Comparison of ENCODE assay signal across 19 mouse cellular contexts in the genomic region with DNA sequence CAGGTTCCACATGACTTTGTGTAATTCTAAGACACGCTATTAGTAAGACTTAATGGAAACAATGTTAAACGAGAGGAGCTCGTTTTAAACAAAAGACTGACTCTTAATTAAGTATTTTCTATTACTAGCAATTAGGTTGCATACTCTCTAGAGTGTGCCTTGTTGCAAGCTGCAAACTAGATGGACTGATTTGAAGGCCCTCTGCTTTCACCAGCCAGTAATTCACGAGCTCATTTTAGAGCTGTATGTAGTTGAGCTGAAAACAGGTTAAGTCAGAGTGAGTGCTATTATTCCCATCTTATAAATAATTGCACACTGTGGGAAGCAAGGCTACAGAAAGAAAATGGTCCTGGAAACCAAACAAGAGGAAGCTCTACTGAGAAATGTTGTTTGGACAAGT. TPM values are rescaled to one million over a fixed set of nuclear protein-coding genes. Genes with fewer than 3 reads are reported as not detected.
DNase-seq lines count a peak whose midpoint lies in the region; ATAC-seq and TF ChIP-seq lines count a peak whose summit lies in the region.
"Had no signal": no experiment of that assay in that cellular context is flagged by ENCODE, and none has a peak within 500 bp of the region (broad histone marks: within the 10 kb centered on the region; RNA-seq: fewer than 3 reads in every experiment).

No protein-coding gene starts in this region.

- no peaks in the 10 kb centered on the region for H3K4me1 ChIP-seq in hindbrain, embryonic 15.5 days (replicated peaks)
- no peaks in the 10 kb centered on the region for H3K4me1 ChIP-seq in hindbrain, embryonic 10.5 days (replicated peaks)
- H3K4me1 ChIP-seq in neural tube, embryonic 14.5 days (ENCODE audit: control insufficient read depth, insufficient read depth, low read length): no peaks in the 10 kb centered on the region
- no peaks in the 10 kb centered on the region for H3K4me1 ChIP-seq in hindbrain, embryonic 16.5 days (ENCODE audit: control insufficient read depth, insufficient read depth, low read depth, low read length)
- no peaks in the 10 kb centered on the region for H3K4me1 ChIP-seq in cerebellum, adult 2 months (ENCODE audit: control insufficient read depth, insufficient read depth, low read length)
- H3K4me1 ChIP-seq: embryonic facial prominence, embryonic 13.5 days; forebrain, embryonic 13.5 days; heart, embryonic 13.5 days had no signal

- TF ChIP-seq CTCF in cerebellum, adult 2 months (IDR thresholded peaks at IDR 0.05; ENCODE audit: borderline replicate concordance, insufficient read depth, low read depth, low read length): no peak

- no peak overlapping the region for H3K27ac ChIP-seq in hindbrain, embryonic 15.5 days (replicated peaks)
- H3K27ac ChIP-seq in hindbrain, embryonic 10.5 days: no peak overlapping the region
- H3K27ac ChIP-seq in neural tube, embryonic 14.5 days (ENCODE audit: low read depth, low read length): no peak overlapping the region
- H3K27ac ChIP-seq in hindbrain, embryonic 16.5 days (ENCODE audit: low read depth, low read length): no peak overlapping the region
- H3K27ac ChIP-seq in cerebellum, adult 2 months (ENCODE audit: insufficient read depth, low read length): no peak overlapping the region
- H3K27ac ChIP-seq: embryonic facial prominence, embryonic 13.5 days; forebrain, embryonic 13.5 days; gastrocnemius, adult 2 months; heart, embryonic 13.5 days had no signal

- no peaks in the 10 kb centered on the region for H3K27me3 ChIP-seq in hindbrain, embryonic 15.5 days
- H3K27me3 ChIP-seq in hindbrain, embryonic 10.5 days (ENCODE audit: insufficient read depth, poor library complexity, severe bottlenecking): no peaks in the 10 kb centered on the region
- no peaks in the 10 kb centered on the region for H3K27me3 ChIP-seq in neural tube, embryonic 14.5 days (ENCODE audit: control insufficient read depth, insufficient read depth, low read length)
- H3K27me3 ChIP-seq in hindbrain, embryonic 16.5 days (replicated peaks; ENCODE audit: control insufficient read depth, insufficient read depth, low read length): no peaks in the 10 kb centered on the region
- no peaks in the 10 kb centered on the region for H3K27me3 ChIP-seq in cerebellum, adult 2 months (ENCODE audit: control insufficient read depth, insufficient read depth, low read length)
- H3K27me3 ChIP-seq: embryonic facial prominence, embryonic 13.5 days; forebrain, embryonic 13.5 days; heart, embryonic 13.5 days had no signal

- no peaks in the 10 kb centered on the region for H3K9me3 ChIP-seq in hindbrain, embryonic 15.5 days
- H3K9me3 ChIP-seq in hindbrain, embryonic 10.5 days: no peaks in the 10 kb centered on the region
- no peaks in the 10 kb centered on the region for H3K9me3 ChIP-seq in neural tube, embryonic 14.5 days (ENCODE audit: control insufficient read depth, low read length)
- no peaks in the 10 kb centered on the region for H3K9me3 ChIP-seq in hindbrain, embryonic 16.5 days (ENCODE audit: control insufficient read depth, low read length)
- H3K9me3 ChIP-seq: embryonic facial prominence, embryonic 13.5 days; forebrain, embryonic 13.5 days; heart, embryonic 13.5 days had no signal

- DNase-seq in hindbrain, embryonic 10.5 days (ENCODE audit: low spot score): no peak
- no peak for DNase-seq in neural tube, embryonic 10.5 days (ENCODE audit: extremely low spot score, low spot score)
- no peak for DNase-seq in cerebellum, adult 2 months
- DNase-seq: adrenal gland, adult 2 months; adrenal gland, postnatal 25 days; cerebellum, adult 11 months; cerebellum, adult 9-10 months; cerebellum, postnatal 25 days; gastrocnemius, adult 2 months; gastrocnemius, postnatal 36 days; heart, adult 11 months; heart, postnatal 36 days had no signal

- no peak overlapping the region for H3K4me2 ChIP-seq in hindbrain, embryonic 15.5 days
- no peak overlapping the region for H3K4me2 ChIP-seq in neural tube, embryonic 14.5 days (ENCODE audit: low read depth, low read length)
- H3K4me2 ChIP-seq in hindbrain, embryonic 16.5 days (ENCODE audit: low read length): no peak overlapping the region
- H3K4me2 ChIP-seq: embryonic facial prominence, embryonic 13.5 days; forebrain, embryonic 13.5 days; heart, embryonic 13.5 days had no signal

- WGBS in hindbrain, embryonic 15.5 days: 63% methylated on average over 4 of the region's 4 CpGs
- 91% methylated on average over 4 of the region's 4 CpGs for WGBS in hindbrain, embryonic 10.5 days
- WGBS in neural tube, embryonic 14.5 days: 50% methylated on average over 4 of the region's 4 CpGs
- 60% methylated on average over 4 of the region's 4 CpGs for WGBS in hindbrain, embryonic 16.5 days
- WGBS in cerebellum, adult 2 months: 90% methylated on average over 4 of the region's 4 CpGs

- H3K36me3 ChIP-seq in hindbrain, embryonic 15.5 days: 0 out of 2 replicates have a peak, but pooled peaks cover 5% of the 10 kb centered on the region
- H3K36me3 ChIP-seq in hindbrain, embryonic 10.5 days: peaks cover 11% of the 10 kb centered on the region; the same call in 1 of the 2 replicates
- H3K36me3 ChIP-seq in neural tube, embryonic 14.5 days (ENCODE audit: control insufficient read depth, insufficient read depth, low read length): no peaks in the 10 kb centered on the region
- no peaks in the 10 kb centered on the region for H3K36me3 ChIP-seq in hindbrain, embryonic 16.5 days (ENCODE audit: control insufficient read depth, insufficient read depth, low read length)

- ATAC-seq in hindbrain, embryonic 15.5 days (ENCODE audit: low FRiP score, low read depth): 0 out of 2 replicates have a peak, but pooled peaks have one; percentile 19
- ATAC-seq in neural tube, embryonic 14.5 days (ENCODE audit: low read depth): 0 out of 2 replicates have a peak, but pooled peaks have one; percentile 34
- peak; percentile 48; the same call in 1 of the 2 replicates for ATAC-seq in hindbrain, embryonic 16.5 days
- ATAC-seq: forebrain, embryonic 13.5 days; intestine, embryonic 16.5 days had no signal

- TF ChIP-seq POLR2A in cerebellum, adult 2 months (IDR thresholded peaks at IDR 0.05; ENCODE audit: borderline replicate concordance, insufficient read depth, low read length): no peak

- H3K9ac ChIP-seq in hindbrain, embryonic 15.5 days: no peak overlapping the region
- H3K9ac ChIP-seq in neural tube, embryonic 14.5 days (replicated peaks; ENCODE audit: low read depth, low read length): no peak overlapping the region
- H3K9ac ChIP-seq in hindbrain, embryonic 16.5 days (ENCODE audit: low read depth, low read length): no peak overlapping the region
- H3K9ac ChIP-seq: embryonic facial prominence, embryonic 13.5 days; forebrain, embryonic 13.5 days; heart, embryonic 13.5 days had no signal

- H3K4me3 ChIP-seq in hindbrain, embryonic 15.5 days: no peak overlapping the region
- no peak overlapping the region for H3K4me3 ChIP-seq in hindbrain, embryonic 10.5 days
- no peak overlapping the region for H3K4me3 ChIP-seq in neural tube, embryonic 14.5 days (ENCODE audit: low read depth, low read length)
- H3K4me3 ChIP-seq in hindbrain, embryonic 16.5 days (ENCODE audit: low read length): no peak overlapping the region
- H3K4me3 ChIP-seq in cerebellum, adult 2 months (replicated peaks; ENCODE audit: insufficient read depth, low read depth, low read length): no peak overlapping the region
- H3K4me3 ChIP-seq: embryonic facial prominence, embryonic 13.5 days; forebrain, embryonic 13.5 days; gastrocnemius, adult 2 months; heart, embryonic 13.5 days had no signal

RNA-seq across cellular contexts. Expression of a gene that starts 50.2 kb away (rescaled TPM):
- 15.7 and 17.8 TPM in 2 replicates for polyA plus RNA-seq in hindbrain, embryonic 15.5 days (2015; fragmentation: Nextera tagmentation; extraction: Ambion mirVana)
- 25.1 TPM in 2 replicates for polyA plus RNA-seq in hindbrain, embryonic 10.5 days (2016; fragmentation: Nextera tagmentation; extraction: Ambion mirVana)
- 19.3 and 21.8 TPM in 2 replicates for polyA plus RNA-seq in neural tube, embryonic 14.5 days (2014; fragmentation: Nextera tagmentation; extraction: Ambion mirVana)
- 14.6 and 18.7 TPM in 2 replicates for polyA plus RNA-seq in hindbrain, embryonic 16.5 days (2015; fragmentation: Nextera tagmentation; extraction: Ambion mirVana)
- 10.1 and 10.4 TPM in 2 replicates for polyA plus RNA-seq in cerebellum, adult 2 months (2012; rRNA removed)
